Mouse (Mus musculus) cortical plate, adult 2 months (tissue): ENCODE results near the gene Vsig2.

Experiments
- CTCF ChIP-seq: fragments of 200-500 bp; IDR thresholded peaks from 2 replicates; pipeline ENCODE4 v1.5.1; 2011; ENCODE audit warnings: mild to moderate bottlenecking, control low read depth, low read length; ENCODE audit not compliant: insufficient read depth; ENCODE audit errors: extremely low read depth
- POLR2A ChIP-seq: fragments of 200-500 bp; IDR thresholded peaks from 2 replicates; pipeline ENCODE4 v1.6.1; 2011; ENCODE audit warnings: mild to moderate bottlenecking, low read length, control low read depth; ENCODE audit not compliant: insufficient read depth; ENCODE audit errors: extremely low read depth

DNA sequence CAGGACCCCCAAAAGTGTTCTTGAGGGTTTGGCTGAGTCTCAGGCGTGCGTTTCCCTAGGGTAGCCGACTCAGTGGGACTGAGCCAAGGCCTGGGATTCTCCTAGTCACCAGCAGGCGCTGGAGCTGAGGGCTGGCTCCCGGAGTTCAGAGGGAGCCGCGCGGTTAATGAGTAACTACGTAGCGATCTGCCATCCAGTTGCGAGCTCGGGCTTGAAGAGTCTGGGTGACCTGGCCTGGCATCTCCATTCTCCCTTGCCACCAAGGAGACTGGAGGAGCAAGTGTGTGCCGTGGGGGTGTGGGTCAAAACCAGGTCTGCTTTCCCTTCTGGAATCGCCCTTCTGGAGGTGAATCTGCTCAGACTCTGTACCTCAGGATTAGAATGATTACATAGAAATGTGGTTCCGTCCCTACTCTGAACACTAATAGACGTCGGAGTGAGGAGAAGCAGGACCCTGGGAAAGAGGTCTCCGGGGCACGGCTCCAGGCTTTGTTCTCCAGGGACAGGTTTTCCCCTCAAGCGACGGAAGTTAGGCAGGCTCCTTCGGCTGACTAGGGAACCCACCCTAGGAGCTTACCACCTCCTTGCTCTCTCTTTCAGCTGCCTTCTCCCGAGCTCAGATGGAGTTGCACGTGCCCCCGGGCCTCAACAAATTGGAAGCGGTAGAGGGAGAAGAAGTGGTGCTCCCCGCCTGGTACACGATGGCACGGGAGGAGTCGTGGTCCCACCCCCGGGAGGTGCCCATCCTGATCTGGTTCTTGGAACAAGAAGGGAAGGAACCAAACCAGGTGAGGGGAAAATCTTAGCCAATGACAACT is 8.0 kb upstream of the Vsig2 start:
- TF ChIP-seq POLR2A (no peak), CTCF (no peak)
